In the genomic region with DNA sequence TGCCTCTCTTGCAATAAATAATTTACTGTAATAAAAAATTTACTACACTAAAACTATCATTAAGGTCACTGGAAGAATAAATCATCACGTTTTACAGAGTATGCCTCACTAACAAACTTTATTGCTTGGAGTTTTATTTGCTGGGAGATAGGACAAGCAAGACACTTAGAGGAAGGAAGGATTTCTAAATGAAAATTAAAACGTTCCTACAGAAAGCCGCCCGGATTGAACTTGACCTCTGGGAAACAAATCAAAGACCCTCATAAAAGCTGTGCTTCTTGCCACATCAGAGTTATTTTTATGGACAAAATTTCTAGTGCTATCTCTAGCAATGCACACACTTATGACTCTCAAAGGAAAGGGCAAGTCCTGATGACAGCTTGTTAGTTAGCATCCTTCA, we compare ENCODE assay signal across 16 mouse cellular contexts.
"Had no signal": no experiment of that assay in that cellular context is flagged by ENCODE, and none has a peak within 500 bp of the region (broad histone marks: within the 10 kb centered on the region; RNA-seq: fewer than 3 reads in every experiment).

No protein-coding gene starts in this region.

- H3K4me2 ChIP-seq: lung, embryonic 14.5 days; midbrain, embryonic 13.5 days had no signal

- H3K4me1 ChIP-seq: midbrain, embryonic 10.5 days; midbrain, embryonic 13.5 days had no signal

- H3K9ac ChIP-seq: liver, embryonic 14.5 days; liver, postnatal 0 days; lung, embryonic 14.5 days; midbrain, embryonic 13.5 days had no signal

- H3K27ac ChIP-seq: hindbrain, postnatal 0 days; layer of hippocampus, adult 2 months; liver, embryonic 14.5 days; macrophage; midbrain, embryonic 10.5 days; midbrain, embryonic 13.5 days had no signal

- H3K36me3 ChIP-seq: midbrain, embryonic 10.5 days; midbrain, embryonic 13.5 days had no signal

- H3K4me3 ChIP-seq: layer of hippocampus, adult 2 months; midbrain, embryonic 10.5 days; midbrain, embryonic 13.5 days; myocyte had no signal

- H3K9me3 ChIP-seq: midbrain, embryonic 10.5 days; midbrain, embryonic 13.5 days had no signal

- H3K27me3 ChIP-seq: midbrain, embryonic 13.5 days had no signal

- ATAC-seq: hindbrain, postnatal 0 days; inflammation-experienced regulatory T-cells, adult 6 months; intestine, embryonic 16.5 days; liver, postnatal 0 days; lung, postnatal 0 days; midbrain, embryonic 13.5 days; midbrain, embryonic 16.5 days had no signal

- DNase-seq: layer of hippocampus, adult 9-11 months; liver, postnatal 0 days; lung, embryonic 14.5 days; thymus, adult 18-20 months; thymus, postnatal 36 days had no signal
